Mouse (Mus musculus) cerebellum, adult (tissue): ENCODE measurements around the gene Mbd6.

Source experiments
- ATAC-seq: cut with Nextera tagmentation; 2 replicates; pipeline ENCODE4 v1.9.2; 2017; ENCODE audit warnings: mild to moderate bottlenecking, moderate library complexity, mixed read lengths; ENCODE audit not compliant: insufficient number of reproducible peaks, low FRiP score, low TSS enrichment

Gene Mbd6

DNA sequence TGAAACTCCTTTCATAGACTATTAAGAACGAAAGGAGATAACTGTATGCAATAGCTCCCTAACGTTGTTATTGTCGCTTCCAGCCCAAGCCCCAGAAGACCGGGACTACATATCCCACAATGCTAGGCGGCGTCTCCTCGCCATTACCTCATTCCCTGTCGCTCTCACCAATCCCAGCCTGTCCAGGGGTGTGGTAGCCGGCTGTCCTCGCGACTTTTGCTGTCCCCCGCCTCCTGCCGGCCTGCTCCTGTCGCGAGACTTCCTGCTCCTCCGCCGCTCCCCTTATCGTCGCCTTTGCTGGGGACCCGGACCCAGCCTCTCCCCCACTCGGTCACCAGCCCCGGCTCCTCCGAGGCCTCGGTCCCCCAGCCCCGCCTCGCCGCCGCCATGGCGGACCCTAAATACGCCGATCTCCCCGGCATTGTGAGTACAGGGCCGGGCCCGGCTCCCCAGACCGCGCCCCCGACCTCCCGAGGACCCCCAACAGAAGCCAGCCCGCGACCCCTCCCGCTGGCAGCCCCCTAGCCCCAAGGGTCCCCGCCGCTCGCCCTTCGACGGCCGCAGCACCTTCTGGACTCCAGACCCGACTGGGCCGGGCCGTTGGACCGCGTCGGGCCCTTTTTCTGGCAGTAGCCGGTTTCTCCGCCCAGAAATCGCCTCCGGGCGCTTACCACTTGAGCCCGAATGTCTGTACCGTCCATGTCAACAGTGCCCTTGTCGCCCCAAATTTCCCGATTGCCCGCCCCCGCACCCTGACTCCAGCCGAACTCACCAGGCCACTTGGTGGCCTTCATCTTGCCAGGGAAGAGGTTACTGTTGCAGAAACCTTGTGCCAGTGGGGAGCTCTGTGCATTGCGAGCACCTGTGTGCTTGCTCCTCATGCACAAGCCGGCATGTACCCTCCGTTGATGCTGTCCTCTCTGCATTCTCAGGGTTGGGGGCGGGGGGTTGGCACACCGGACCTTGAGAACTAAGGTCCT, 22.4 kb downstream of the Mbd6 start, which contains the start of gene Dctn2:
Dctn2 (plus strand) TSS at position 257 of the 980 bp plus-strand sequence.
- peak; percentile 88 for ATAC-seq

DNA sequence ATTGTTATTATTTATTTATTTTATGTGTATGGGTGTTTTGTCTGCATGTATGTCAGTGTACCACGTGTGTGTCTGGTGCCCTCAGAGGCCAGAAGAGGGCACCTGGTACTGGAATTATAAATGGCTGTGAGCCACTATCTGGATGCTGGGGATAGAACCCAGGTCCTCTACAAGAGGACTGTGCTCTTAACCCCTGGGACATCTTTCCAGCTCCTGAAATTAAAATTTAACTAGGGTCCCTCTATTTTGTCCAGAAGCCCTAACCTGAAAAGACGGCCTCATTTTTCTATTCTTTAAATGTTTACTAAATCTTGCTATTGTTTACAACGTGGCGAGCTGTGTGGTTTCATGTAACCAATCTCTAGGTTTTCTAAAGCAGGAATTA, 23.1 kb downstream of the Mbd6 start:
- no peak for ATAC-seq

DNA sequence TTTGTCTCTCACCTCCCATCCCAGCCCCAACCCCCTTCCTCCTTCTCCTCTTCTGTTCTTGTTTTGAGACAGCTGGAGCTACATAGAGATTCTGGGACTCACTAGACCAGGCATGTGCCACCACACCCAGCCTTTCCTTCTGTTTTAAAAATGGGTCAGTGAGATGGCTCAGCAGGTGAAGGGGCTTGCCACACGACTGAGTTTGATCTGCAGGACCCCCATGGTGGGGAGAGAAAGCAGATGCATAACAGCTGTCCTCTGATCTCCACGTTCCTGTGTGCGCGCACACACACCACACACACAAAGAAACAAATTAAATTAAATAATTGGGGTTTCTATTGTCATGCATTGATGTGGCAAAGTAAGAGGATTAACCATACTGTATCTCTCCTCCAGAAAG, 23.8 kb downstream of the Mbd6 start:
- ATAC-seq, result no peak

DNA sequence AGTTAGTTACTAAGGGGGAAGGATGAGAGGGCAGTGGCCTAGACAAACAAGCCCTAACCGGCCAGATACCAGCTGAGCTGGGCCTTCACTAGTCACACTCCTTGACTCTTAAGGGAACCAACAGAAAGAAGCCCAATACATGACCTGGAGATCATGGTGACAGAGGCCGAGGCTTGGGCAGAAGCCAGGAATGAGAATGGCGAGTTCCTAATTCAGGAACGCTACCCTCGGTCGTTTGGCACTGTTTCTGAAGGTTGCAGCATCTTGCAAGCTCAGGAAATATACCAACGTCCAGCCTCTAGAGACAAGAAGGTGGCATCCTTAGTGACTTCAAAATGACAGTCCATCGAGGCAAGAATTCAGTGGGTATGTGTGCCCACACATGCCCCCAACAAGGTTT, 24.5 kb downstream of the Mbd6 start:
- no peak for ATAC-seq

DNA sequence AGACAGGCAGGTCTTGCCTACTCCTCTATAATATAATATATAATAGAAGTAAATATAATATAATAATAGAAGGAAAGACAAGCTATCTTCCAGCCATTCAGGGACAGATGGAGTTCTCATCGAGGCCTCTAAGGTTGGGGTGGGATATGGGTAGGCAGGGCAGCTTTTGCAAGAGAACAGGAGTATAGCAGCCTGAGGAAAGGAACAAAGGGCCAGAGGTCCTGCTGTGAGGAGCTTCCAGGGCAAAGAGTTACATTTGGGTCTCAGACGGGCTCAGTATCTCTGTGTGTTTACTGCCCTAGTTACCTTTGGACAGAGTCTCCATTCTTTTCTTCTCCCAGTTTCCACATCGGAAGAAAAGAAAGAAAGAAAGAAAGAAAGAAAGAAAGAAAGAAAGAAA, 25.2 kb downstream of the Mbd6 start:
- ATAC-seq, result no peak

DNA sequence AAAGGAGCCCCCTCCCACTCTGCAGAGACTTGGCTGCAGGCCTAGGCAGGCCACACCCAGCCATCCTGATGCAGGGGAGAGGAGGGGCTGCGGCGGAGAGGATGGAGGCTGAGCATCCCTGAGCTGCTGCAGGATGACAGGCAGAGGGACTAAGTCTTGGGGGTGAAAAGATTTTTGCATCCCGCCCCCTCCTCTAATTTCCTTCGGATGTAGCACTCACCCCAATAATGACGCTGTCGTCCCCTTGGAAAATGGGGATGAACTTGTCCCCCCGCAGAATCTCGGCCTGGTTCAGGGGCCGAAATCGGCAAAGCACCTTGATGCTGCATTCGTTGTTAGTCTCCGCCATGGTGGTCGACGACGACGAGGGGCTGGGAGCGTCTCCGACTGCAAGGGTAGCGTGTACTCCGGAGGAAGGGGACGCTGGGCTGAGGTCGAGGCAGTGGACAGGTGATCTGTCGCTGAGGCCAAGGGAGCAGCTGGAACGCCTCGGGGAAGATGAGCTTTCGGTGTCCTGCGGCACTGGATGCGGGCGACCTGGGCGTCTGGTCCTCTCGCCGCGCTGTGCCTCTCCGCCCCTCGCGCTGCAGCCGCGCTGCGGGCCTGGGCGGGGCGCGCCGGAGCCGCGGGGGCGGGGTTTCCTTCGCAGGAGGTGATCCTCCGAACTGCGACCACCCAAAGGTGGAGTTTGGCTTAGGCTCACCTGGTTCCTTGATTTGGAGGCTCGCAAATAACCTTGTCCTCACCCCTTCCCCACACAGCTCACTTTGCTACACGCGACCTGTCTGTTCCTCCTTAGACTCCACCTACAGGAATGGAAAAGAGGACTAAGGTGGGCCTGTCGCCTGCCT, 26.0 kb downstream of the Mbd6 start, which contains the start of gene Kif5a:
Kif5a (minus strand) TSS at position 801 of the 851 bp plus-strand sequence.
- no peak; the same call in 1 of the 2 replicates for ATAC-seq

DNA sequence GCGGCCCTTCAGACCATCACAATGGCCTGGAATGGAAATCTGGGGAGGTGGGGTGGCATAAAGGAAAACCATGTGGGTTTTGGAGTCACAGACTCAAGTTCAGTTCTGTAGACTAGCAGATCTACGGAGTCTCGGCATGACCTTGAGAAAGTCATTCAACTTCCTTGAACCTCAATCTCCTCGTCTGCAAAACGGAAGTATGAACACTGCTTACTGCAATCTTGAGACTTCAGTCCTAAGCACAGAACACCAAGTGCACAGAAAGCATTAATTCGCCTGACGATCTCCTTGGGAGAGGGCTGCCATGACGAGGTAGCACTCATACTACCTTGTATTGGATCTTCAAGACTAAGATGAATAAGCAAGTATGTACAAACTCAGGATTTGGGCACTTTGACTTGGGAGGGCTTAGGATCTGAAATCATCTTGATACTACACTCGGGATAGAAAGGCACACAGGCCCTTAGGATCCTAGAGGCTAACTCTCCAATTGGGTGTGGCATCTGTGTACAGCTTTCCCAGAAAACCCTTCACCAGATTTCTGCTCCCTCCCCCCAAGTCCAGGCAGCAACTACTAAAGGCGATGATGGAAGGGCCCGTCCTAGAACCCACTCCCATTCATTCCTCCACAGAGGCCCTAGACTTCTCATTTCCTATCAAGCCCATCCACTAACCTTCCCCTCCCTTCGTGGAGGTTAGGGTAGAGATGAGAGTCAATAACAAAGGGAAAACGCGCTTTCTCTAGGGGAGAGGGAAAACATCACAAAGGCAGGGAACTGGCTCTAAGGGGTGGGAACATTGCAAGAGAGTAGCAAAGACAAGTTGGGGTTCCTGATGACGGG, 26.9 kb downstream of the Mbd6 start:
- ATAC-seq, result no peak

DNA sequence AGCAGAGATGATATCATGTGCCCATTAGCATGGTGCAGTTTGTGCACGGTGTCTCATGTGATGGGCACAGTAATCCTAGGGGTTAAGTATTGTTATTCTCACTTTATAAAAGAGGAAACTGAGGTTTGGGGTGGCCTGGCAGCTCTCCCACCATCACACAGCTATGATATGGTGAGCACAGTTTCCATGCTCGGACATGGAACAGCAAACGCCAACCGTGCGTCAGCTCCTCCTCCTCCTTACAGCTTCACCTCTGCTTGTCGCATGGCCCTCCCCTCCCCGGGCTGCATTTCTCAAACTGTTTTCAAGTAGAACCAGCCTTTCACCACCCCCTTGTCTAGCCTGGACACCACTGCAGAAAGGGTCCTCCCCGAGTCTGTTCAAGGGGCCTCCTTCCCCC, 30.3 kb downstream of the Mbd6 start:
- ATAC-seq, result no peak

DNA sequence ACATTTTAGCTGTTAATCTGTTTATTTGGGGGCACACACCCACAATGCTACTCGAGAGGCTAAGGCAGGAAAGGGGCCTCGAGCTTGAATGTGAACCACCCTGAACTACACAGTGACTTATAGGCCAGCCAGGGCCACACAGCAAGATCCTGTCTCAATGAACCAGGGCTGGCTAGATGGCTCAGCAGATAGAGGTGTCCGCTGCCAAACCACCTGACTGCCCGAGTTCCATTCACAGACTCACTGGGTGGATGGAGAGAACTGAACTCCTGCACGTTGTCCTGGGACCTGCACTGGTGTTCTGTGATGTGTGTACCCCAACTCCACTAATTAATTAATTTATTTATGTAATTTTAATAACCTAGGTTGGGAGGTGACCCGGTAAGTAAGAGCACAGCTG, 31.0 kb downstream of the Mbd6 start:
- ATAC-seq, result no peak

DNA sequence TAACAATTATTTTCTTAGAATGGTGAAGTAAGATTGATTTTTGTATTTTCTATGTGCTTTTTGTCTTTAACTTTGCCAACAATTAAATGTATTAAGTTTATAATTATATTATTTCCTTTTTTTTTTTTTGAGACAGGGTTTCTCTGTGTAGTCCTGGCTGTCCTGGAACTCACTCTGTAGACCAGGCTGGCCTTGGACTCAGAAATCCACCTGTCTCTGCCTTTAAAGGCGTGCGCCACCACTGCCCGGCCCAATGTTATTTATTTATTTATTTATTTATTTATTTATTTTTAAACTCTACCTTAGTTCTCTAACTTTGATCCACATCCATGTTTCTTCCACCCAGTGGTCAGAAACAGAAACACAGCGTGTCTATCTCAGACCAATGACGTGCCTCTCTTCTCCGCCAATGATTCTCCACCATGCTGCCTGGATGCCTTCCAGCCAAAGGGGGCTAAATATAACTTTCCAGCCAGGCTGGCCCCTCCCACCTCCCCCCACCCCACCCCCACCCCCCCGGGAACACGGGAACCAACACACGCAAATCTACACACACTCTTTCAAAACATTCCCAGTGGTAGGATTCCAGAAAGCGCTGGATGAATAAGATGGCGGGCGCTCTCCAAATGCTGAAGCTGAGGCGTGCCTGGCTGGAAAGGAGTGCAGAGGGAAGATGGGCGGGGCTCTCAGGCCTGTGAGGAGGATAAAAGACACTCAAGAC, 33.0 kb downstream of the Mbd6 start:
- no peak for ATAC-seq

DNA sequence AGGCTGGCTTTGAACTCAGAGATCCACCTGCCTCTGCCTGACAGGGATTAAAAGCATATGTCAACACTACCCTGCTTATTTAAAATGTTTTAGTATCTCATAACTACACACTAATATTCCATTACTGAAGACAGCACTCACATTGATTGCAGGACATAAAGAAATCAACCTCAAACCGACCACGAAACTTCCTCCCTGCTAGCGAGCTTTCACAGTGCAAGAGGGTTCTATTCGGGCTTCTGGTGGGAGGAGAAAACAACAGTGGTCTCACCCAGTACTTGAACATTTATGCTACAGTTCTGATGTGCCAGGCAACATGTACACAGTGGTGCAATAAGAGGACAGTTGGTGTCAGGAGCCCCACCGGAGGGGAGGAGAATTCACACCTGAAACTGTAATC, 38.0 kb downstream of the Mbd6 start:
- ATAC-seq, result no peak

DNA sequence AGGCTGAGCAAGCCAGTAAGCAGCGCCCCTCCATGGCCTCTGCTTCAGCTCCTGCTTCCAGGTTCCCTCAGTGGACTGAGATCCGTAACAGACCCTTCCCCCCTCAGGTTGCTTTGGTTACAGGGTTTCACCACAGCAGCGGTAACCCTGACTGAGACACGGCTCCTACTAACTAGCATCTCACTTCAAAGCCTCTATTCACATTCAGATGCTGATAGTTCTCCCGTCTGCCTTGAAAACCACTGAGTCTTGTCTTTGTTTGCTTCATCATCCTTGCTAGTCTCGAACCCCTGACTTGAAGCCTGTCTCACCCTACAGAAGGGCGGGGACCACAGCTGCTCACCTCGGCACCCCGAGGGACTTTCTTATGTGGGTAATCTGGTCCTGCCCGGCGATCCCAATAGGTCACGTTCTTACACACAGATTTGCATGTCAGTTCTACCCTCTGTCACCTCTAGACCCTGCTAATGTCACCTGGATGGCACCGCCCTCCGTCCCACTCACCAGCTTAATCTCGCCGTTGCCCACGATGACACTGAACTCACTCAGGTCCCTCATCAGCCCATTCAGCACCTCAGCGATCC, 50.5 kb downstream of the Mbd6 start:
- ATAC-seq, result no peak

DNA sequence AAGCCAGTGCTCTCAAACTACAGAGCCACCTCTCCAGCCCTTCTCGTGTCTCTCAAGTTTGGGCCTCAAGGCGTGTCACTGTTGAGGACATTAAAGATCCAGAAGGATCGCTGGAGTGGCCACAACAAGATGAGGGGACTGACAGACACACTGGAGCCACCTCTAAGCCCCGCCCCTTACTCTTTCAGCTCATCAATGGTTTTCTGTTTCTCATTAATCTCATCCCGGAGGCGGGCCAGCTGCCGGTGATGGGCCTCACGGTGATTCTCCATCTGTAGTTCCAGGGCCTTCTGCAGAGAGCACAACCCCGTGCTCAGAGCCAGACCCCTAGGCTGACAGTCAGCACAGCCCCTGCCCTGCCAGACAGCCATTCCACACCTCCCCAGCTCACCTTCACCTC, 52.3 kb downstream of the Mbd6 start:
- no peak for ATAC-seq

DNA sequence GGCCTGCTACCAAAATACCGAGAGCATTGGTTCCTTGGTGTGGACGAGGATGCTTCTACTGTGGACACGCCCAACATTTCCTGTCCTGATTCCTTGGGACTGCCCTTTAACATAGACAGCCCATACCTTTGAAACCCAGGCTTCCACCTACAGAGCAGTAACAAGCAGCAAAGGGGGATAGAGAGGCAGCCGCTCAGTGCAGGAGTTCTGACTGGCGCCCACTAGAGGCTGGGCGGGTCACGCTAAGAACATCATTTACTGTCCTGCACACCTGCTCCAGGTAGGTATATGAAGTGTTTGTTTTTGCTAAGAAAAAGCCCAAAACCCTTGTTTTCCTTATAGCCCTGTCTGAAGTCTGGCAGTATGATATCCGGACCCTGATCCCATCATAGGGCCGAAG, 55.7 kb downstream of the Mbd6 start:
- ATAC-seq, result no peak
